Mouse (Mus musculus): ENCODE results near the gene Lrrn1. TPM values are rescaled to one million over a fixed set of nuclear protein-coding genes. Genes with fewer than 3 reads are reported as not detected.

The Lrrn1 gene
- polyA plus RNA-seq, 1 experiment: 1.6 TPM

DNA sequence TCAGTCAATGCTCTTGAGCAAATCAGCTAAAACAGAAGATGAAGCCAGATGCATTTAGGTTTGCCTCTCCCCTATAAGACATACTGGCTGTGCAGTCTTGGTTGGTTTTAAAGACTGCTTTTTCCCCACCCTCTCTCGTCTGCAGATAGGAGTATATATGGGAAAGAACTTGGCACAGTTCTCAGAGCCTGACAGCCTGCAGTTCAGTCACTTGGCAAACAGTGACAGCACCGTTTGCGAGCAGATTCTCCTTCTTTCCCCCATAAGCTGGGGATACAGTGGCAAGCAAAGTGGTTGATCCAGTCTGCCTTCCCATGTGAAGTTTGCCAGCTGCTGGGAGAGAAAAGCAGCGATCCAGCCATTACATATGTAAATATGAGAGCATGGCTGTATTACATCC, 12.3 kb downstream of the Lrrn1 start:
- Histone ChIP-seq H3K27me3 (ENCODE audit: control insufficient read depth, insufficient read depth, low read length, poor library complexity, severe bottlenecking) (no peaks in the 10 kb centered on the region), H3K4me3 (ENCODE audit: low read depth, low read length) (no peak overlapping the region), H3K27ac (ENCODE audit: insufficient read depth, low read length) (no peak overlapping the region)

DNA sequence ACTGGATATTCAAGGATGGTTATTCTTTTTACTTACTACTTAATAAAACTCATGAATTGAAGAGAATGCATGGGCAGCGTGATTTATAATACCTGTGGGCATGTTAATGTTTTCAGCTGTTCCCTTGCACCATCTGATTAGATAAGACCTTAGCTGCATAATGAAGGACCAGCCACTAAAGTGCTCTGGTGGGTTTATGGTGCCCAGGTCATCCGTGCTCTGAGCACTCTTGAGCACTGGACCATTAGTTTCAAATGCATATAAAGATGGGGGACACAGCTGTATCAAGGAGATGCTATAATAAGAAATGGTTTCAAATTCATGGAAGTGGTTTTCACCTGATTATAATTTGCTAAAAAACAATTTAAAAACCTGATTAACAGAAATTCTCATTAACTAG, 16.7 kb downstream of the Lrrn1 start:
- H3K27me3 ChIP-seq (ENCODE audit: control insufficient read depth, insufficient read depth, low read length, poor library complexity, severe bottlenecking): no peaks in the 10 kb centered on the region
- H3K4me1 ChIP-seq (ENCODE audit: control insufficient read depth, insufficient read depth, low read length): no peaks in the 10 kb centered on the region
- H3K4me3 ChIP-seq (ENCODE audit: low read depth, low read length): no peak overlapping the region
- no peak overlapping the region for H3K27ac ChIP-seq (ENCODE audit: insufficient read depth, low read length)
- H3K36me3 ChIP-seq (ENCODE audit: control insufficient read depth, insufficient read depth, low read length, poor library complexity, severe bottlenecking): no peaks in the 10 kb centered on the region
- no peak overlapping the region for H3K9ac ChIP-seq (ENCODE audit: low read depth, poor library complexity, severe bottlenecking)
- TF ChIP-seq EP300 (IDR thresholded peaks at IDR 0.05; ENCODE audit: insufficient read depth, low read depth, low read length): no peak
- no peak for TF ChIP-seq CTCF (IDR thresholded peaks at IDR 0.05; ENCODE audit: low read depth, low read length)
- no peak for TF ChIP-seq POLR2A (IDR thresholded peaks at IDR 0.05; ENCODE audit: insufficient read depth, low read length)
- no peaks in the 10 kb centered on the region; the same call in none of the 2 replicates for H3K9me3 ChIP-seq (replicated peaks; ENCODE audit: control insufficient read depth, insufficient read depth, low read length, poor library complexity, severe bottlenecking)

More for the DNA sequence above, 12.3 kb downstream of the Lrrn1 start:
- Histone ChIP-seq H3K4me1 (ENCODE audit: control insufficient read depth, insufficient read depth, low read length) (no peaks in the 10 kb centered on the region), H3K9me3 (replicated peaks; ENCODE audit: control insufficient read depth, insufficient read depth, low read length, poor library complexity, severe bottlenecking) (no peaks in the 10 kb centered on the region; the same call in none of the 2 replicates), H3K9ac (ENCODE audit: low read depth, poor library complexity, severe bottlenecking) (no peak overlapping the region), H3K36me3 (ENCODE audit: control insufficient read depth, insufficient read depth, low read length, poor library complexity, severe bottlenecking) (no peaks in the 10 kb centered on the region)
- TF ChIP-seq CTCF (IDR thresholded peaks at IDR 0.05; ENCODE audit: low read depth, low read length): no peak
- no peak for TF ChIP-seq POLR2A (IDR thresholded peaks at IDR 0.05; ENCODE audit: insufficient read depth, low read length)
- TF ChIP-seq EP300 (IDR thresholded peaks at IDR 0.05; ENCODE audit: insufficient read depth, low read depth, low read length): no peak

DNA sequence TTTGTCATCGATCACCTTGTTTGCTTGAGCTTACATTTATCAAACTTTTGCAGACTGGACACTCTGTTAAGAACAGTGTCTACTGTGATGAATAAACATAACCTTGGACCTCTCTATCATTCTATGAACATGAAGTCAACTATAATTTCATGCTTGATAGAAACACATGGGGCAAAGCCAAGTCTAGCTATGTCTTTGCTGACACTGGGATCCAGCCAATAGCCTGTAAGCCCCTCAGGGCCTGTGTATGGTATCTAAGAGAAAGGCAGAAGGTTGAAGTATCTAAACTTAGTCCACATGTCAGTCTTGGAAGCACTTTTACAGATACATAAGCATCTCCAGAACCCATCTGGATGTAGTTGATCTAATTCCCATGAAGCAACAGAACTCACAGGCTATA, 22.9 kb downstream of the Lrrn1 start:
- Histone ChIP-seq H3K36me3 (ENCODE audit: control insufficient read depth, insufficient read depth, low read length, poor library complexity, severe bottlenecking) (no peaks in the 10 kb centered on the region), H3K27me3 (ENCODE audit: control insufficient read depth, insufficient read depth, low read length, poor library complexity, severe bottlenecking) (no peaks in the 10 kb centered on the region), H3K9ac (ENCODE audit: low read depth, poor library complexity, severe bottlenecking) (no peak overlapping the region), H3K4me1 (ENCODE audit: control insufficient read depth, insufficient read depth, low read length) (no peaks in the 10 kb centered on the region), H3K4me3 (ENCODE audit: low read depth, low read length) (no peak overlapping the region), H3K27ac (ENCODE audit: insufficient read depth, low read length) (no peak overlapping the region), H3K9me3 (replicated peaks; ENCODE audit: control insufficient read depth, insufficient read depth, low read length, poor library complexity, severe bottlenecking) (no peaks in the 10 kb centered on the region)
- no peak for TF ChIP-seq CTCF (IDR thresholded peaks at IDR 0.05; ENCODE audit: low read depth, low read length)
- no peak for TF ChIP-seq EP300 (IDR thresholded peaks at IDR 0.05; ENCODE audit: insufficient read depth, low read depth, low read length)
- no peak for TF ChIP-seq POLR2A (IDR thresholded peaks at IDR 0.05; ENCODE audit: insufficient read depth, low read length)

DNA sequence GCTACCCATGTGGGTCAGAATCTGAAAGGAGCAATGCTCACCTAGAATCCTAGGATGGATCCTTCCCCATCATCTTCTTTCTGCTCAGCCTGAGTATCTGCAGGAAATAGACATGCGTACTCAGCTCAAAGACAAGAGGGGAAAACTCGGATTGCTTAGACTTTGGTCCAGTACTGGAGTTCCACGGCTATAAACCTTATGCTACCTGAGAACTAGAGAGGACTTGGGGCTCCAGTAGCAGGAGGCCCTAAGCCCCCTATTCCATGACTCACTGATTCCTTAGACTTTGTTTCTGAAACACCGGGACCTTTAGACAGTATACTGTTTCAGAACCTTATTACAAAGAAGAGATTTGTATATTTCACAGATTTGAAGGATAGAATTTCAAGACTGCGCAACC, 25.8 kb downstream of the Lrrn1 start:
- Histone ChIP-seq H3K9me3 (replicated peaks; ENCODE audit: control insufficient read depth, insufficient read depth, low read length, poor library complexity, severe bottlenecking) (no peaks in the 10 kb centered on the region), H3K9ac (ENCODE audit: low read depth, poor library complexity, severe bottlenecking) (no peak overlapping the region), H3K36me3 (ENCODE audit: control insufficient read depth, insufficient read depth, low read length, poor library complexity, severe bottlenecking) (no peaks in the 10 kb centered on the region), H3K4me3 (ENCODE audit: low read depth, low read length) (no peak overlapping the region), H3K4me1 (ENCODE audit: control insufficient read depth, insufficient read depth, low read length) (no peaks in the 10 kb centered on the region), H3K27ac (ENCODE audit: insufficient read depth, low read length) (no peak overlapping the region), H3K27me3 (ENCODE audit: control insufficient read depth, insufficient read depth, low read length, poor library complexity, severe bottlenecking) (no peaks in the 10 kb centered on the region)
- TF ChIP-seq POLR2A (IDR thresholded peaks at IDR 0.05; ENCODE audit: insufficient read depth, low read length): no peak
- no peak for TF ChIP-seq EP300 (IDR thresholded peaks at IDR 0.05; ENCODE audit: insufficient read depth, low read depth, low read length)
- no peak for TF ChIP-seq CTCF (IDR thresholded peaks at IDR 0.05; ENCODE audit: low read depth, low read length)

DNA sequence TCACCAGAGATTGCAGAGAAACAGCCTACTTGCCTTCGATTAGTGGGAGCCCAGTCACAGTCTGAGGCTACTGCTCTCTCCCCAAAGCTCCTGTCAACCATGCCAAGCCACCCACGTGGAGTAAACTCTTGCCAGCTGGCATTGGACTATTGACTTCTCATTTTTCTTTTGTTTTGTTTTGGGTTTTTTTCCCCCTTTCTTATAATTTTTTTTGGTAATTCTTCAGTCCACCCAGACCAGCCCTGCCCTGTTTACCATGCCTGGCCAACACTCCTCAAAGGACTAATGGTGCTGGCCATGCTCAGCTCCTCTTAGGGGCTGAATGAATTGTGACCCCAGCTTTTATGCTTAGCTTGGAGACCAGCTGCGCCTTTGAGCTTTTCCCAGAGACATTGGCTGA, 27.4 kb downstream of the Lrrn1 start:
- Histone ChIP-seq H3K36me3 (ENCODE audit: control insufficient read depth, insufficient read depth, low read length, poor library complexity, severe bottlenecking) (no peaks in the 10 kb centered on the region), H3K27me3 (ENCODE audit: control insufficient read depth, insufficient read depth, low read length, poor library complexity, severe bottlenecking) (no peaks in the 10 kb centered on the region), H3K9ac (ENCODE audit: low read depth, poor library complexity, severe bottlenecking) (no peak overlapping the region), H3K4me1 (ENCODE audit: control insufficient read depth, insufficient read depth, low read length) (no peaks in the 10 kb centered on the region), H3K27ac (ENCODE audit: insufficient read depth, low read length) (no peak overlapping the region), H3K9me3 (replicated peaks; ENCODE audit: control insufficient read depth, insufficient read depth, low read length, poor library complexity, severe bottlenecking) (no peaks in the 10 kb centered on the region), H3K4me3 (ENCODE audit: low read depth, low read length) (no peak overlapping the region)
- no peak for TF ChIP-seq EP300 (IDR thresholded peaks at IDR 0.05; ENCODE audit: insufficient read depth, low read depth, low read length)
- no peak for TF ChIP-seq CTCF (IDR thresholded peaks at IDR 0.05; ENCODE audit: low read depth, low read length)
- TF ChIP-seq POLR2A (IDR thresholded peaks at IDR 0.05; ENCODE audit: insufficient read depth, low read length): no peak

DNA sequence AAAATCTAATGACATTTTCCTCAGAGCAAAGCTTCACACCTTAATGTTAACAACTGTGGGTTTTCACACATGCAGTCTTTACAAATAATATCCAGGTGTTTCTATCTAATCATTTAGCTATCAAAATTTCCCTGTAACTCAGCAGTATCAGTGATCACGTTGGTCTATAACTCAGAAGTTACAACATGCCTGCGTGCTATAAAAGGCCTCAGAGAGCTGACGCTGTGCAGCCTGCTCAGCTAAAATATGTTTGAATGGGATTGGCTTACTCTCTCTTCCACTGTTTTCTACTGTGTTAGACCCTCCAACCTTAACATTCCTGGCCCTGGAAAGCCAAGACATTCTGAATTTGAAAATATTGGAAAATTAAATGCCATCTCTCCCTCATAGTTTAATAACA, 28.2 kb downstream of the Lrrn1 start:
- Histone ChIP-seq H3K36me3 (ENCODE audit: control insufficient read depth, insufficient read depth, low read length, poor library complexity, severe bottlenecking) (no peaks in the 10 kb centered on the region), H3K4me1 (ENCODE audit: control insufficient read depth, insufficient read depth, low read length) (no peaks in the 10 kb centered on the region), H3K27me3 (ENCODE audit: control insufficient read depth, insufficient read depth, low read length, poor library complexity, severe bottlenecking) (no peaks in the 10 kb centered on the region), H3K4me3 (ENCODE audit: low read depth, low read length) (no peak overlapping the region), H3K27ac (ENCODE audit: insufficient read depth, low read length) (no peak overlapping the region), H3K9me3 (replicated peaks; ENCODE audit: control insufficient read depth, insufficient read depth, low read length, poor library complexity, severe bottlenecking) (no peaks in the 10 kb centered on the region), H3K9ac (ENCODE audit: low read depth, poor library complexity, severe bottlenecking) (no peak overlapping the region)
- TF ChIP-seq POLR2A (IDR thresholded peaks at IDR 0.05; ENCODE audit: insufficient read depth, low read length) (no peak), CTCF (IDR thresholded peaks at IDR 0.05; ENCODE audit: low read depth, low read length) (no peak), EP300 (IDR thresholded peaks at IDR 0.05; ENCODE audit: insufficient read depth, low read depth, low read length) (no peak)

Data from ES-Bruce4 (cell line).